Mouse (Mus musculus) kidney, postnatal 4 days (tissue): ENCODE measurements around the gene Rnf111.

Source experiments
- DNase-seq, 2 experiments: peaks; one replicate each; pipeline ENCODE4 v3.0.0; 2021; ENCODE audit warnings: mixed read lengths in 2 of 2

Gene Rnf111

GRCm38 (mm10) chr9:70391660-70392562 is 111.6 kb downstream of the Rnf111 start:
- no peak for DNase-seq

- DNase-seq, result no peak
These were observed 112.5 kb downstream of the Rnf111 start for GRCm38 (mm10) chr9:70391042-70391441.

GRCm38 (mm10) chr9:70389548-70389947 is 114.0 kb downstream of the Rnf111 start:
- DNase-seq, result no peak

- DNase-seq, result no peak
These were observed 116.0 kb downstream of the Rnf111 start for GRCm38 (mm10) chr9:70387410-70388119.

GRCm38 (mm10) chr9:70384958-70385728 is 118.4 kb downstream of the Rnf111 start:
- no peak for DNase-seq

GRCm38 (mm10) chr9:70384494-70384893 is 119.0 kb downstream of the Rnf111 start:
- no peak for DNase-seq

- no peak for DNase-seq
These were observed 119.8 kb downstream of the Rnf111 start for GRCm38 (mm10) chr9:70383750-70384149.

GRCm38 (mm10) chr9:70382091-70382490 is 121.4 kb downstream of the Rnf111 start:
- no peak for DNase-seq

GRCm38 (mm10) chr9:70379502-70380467 is 123.7 kb downstream of the Rnf111 start:
- DNase-seq, result no peak
